Mouse (Mus musculus): ENCODE data around the gene Ptprm.

Gene Ptprm

GRCm38 (mm10) chr17:67281640-67282170 is 72.6 kb downstream of the Ptprm start:
- no peak for DNase-seq (ENCODE audit: low spot score)

DNA sequence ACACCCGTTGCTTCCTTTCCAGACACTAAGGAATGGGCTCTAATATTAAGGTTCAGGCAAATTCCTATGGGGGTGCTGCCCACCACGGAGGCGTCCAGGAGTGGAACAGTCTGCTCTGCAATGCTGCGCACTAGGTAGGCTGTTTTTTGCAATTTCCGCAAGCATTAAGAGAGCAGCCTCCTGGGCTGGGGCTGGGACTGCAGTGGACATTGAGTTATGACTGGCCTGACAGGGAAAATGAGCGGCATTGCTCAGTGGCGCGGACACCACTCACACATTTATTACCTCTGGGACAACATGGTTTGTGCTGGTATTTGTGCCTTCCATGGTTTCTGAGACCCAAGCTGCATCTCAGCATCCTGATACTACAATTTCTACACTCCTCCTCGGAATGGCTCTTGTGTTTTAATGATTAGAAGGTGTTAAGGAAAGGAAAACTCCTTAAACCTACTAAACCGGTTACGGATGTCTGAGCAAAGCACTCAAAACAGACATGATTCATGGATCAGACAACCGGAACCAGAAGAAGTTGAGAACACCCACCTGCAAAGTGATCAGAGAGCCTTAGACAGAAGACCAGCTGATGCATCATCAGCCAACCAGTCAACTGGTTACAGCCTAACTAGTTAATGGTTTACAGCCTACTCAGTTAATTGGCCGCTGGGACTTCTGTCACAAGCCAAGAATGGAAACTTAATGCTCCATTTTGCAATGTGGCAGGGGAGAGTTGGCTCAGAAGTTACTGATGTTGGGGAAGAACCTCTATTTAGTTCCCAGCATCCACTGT is 76.9 kb downstream of the Ptprm start:
- no peak for DNase-seq (ENCODE audit: low spot score)

DNA sequence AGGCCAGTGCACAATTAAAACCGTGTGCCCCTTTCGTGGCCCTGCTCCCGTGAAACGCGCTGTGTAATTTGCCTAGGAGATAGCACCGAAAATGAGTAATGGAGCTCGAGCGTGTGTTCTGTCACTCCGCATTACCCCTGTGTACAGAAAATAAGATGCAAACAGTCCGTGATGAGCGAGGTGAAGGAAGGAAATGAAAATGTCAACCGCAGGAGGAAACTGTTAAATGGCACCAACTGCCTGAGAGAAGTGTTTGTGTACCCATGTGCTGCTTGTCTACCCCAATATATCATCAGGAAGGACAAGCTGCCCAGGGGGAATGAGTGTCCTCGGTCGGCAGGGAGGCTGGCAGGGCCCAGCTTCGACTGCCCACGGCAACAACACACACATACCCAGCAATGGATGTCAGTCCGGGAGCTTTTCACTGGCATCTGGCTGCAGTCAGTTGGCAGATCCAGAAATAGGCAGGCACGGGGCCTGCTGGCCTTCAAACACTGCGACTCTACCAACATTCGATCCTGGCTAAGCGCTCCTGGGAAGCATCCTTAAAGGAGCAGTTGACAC is 79.6 kb downstream of the Ptprm start:
- DNase-seq (ENCODE audit: low spot score) = no peak

GRCm38 (mm10) chr17:67272928-67273327 is 81.3 kb downstream of the Ptprm start:
- DNase-seq (ENCODE audit: low spot score) = no peak

- no peak for DNase-seq (ENCODE audit: low spot score)
These were observed 85.7 kb downstream of the Ptprm start for GRCm38 (mm10) chr17:67268475-67269080.

DNA sequence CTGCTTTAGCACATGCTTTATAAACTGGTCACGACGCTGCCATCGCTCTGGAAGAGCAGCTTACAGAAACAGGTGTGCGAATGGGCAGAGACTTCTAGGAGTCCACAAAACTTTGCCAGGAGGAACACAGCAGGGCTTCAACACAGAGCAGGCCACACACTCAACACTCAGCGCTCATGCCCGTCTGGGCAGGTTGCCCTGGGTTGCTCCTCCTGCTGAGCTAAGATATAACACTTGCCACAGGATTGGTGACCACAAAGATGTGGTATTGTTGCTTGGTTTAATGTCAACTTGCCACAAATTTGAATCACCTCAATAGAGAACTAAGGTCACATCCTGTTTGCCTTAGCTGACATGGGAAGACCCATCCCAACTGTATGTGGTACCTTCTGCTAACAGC is 88.0 kb downstream of the Ptprm start:
- DNase-seq (ENCODE audit: low spot score) = no peak

GRCm38 (mm10) chr17:67265520-67265919 is 88.7 kb downstream of the Ptprm start:
- no peak for DNase-seq (ENCODE audit: low spot score)

GRCm38 (mm10) chr17:67264716-67265115 is 89.5 kb downstream of the Ptprm start:
- no peak for DNase-seq (ENCODE audit: low spot score)

DNA sequence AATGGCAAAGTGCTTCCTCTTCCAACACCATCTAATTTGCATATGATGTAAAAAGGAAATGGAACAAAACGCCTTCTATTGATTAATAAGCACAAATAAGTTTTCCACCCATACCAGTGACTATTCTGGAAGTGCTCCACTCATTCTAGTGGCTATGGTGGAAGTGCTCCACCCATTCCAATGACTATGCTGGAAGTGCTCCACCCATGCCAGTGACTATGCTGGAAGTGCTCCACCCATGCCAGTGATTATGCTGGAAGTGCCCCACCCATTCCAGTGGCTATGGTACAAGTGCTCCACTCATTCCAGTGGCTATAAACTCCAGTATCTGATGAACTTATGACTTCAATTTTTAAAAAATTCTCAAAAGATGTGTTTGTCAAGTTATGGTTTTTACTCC is 91.2 kb downstream of the Ptprm start:
- DNase-seq (ENCODE audit: low spot score) = no peak

- no peak for DNase-seq (ENCODE audit: low spot score)
These were observed 94.2 kb downstream of the Ptprm start for GRCm38 (mm10) chr17:67260016-67260415.

DNA sequence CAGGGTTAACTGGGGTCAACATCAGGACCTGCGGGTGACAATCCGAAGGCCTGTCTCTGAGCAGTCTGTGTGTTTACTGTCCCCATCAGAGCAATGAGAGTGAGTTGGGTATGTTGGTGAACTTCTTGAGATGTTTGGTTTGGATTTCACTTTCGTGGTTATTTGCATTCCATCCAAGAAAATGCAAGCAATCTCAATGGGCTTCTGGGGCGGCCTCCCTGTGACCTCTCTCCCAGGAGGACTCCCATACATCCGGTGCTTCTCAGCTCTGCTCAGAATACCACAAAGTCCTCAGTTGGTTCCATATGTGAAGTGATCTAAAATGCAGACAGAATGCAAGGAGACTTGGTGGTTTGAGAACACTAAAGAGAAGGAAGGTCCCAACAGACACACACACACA is 96.5 kb downstream of the Ptprm start:
- no peak for DNase-seq (ENCODE audit: low spot score)

- no peak for DNase-seq (ENCODE audit: low spot score)
These were observed 98.1 kb downstream of the Ptprm start for GRCm38 (mm10) chr17:67256171-67256570.

DNA sequence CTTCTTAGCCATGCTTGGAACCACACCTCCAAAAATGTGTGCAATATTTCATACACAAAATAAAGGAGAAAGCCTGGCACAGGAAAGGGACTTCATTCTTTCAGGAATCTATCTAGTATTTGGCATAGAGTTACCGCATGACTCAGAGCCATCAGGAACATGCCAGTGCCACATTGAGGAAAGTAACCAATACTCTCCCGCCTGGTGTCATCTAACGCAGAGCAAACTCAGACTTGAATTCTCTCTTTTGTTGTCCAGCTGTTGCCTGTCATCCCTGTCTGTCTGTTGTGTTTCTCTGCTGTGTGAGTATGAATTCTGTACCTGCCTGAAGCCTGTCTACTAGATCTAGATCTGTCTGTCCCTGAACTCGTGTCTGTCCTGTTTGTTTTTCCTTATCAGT is 100.8 kb downstream of the Ptprm start:
- DNase-seq (ENCODE audit: low spot score) = no peak

DNA sequence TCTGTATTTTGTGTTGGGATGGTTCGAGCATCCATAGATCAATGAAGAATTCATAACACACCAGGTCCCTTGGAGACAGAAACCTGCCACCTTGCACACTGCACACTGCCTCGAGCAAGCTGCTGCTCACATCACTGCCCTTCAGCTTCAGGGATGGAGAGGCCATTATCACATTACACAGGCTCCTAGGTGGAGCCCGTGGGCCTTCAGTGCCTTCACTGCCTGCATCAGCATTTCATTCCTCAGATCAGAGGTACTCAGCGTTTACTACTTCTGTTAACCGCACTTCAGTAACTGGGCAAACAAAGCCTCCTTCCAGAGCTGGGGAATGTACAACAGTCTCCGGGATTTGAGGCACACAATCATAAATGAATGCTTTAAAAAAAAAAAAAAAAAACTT is 101.3 kb downstream of the Ptprm start:
- DNase-seq (ENCODE audit: low spot score) = no peak

- no peak for DNase-seq (ENCODE audit: low spot score)
These were observed 108.9 kb downstream of the Ptprm start for GRCm38 (mm10) chr17:67245273-67245875.

DNA sequence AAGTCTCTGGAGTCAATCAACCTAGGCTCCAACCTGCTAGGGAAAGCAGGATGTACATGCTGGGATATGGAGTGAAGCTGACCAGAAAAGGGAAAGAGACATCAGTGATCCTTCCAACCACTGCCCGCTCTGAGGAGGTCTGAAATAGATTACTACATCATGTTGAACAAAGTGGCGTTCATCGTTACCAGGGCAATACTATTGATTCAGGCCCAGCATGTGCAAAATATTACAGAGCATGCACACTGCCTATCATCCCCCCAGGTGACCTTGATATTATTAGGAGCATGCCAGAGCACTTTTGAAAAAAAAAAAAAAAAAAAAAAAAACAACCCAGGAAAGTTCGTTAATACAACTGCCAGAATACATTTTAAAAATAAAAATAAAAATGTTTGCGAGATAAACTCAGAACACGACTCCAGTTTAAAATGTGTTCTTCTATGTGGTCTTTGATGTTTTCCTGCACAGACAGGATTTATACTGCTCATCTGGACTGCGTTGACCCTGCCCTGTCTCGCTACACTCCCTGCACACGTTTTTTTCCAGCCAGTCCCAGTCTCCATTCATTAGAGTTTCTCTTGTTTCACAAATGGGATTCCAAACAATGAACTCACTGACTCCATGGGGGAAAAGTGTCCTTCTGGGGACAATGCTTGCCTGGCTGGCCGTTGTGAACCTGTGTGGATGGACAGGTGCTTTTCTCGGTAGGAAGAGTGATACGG is 111.3 kb downstream of the Ptprm start:
- no peak for DNase-seq (ENCODE audit: low spot score)

DNA sequence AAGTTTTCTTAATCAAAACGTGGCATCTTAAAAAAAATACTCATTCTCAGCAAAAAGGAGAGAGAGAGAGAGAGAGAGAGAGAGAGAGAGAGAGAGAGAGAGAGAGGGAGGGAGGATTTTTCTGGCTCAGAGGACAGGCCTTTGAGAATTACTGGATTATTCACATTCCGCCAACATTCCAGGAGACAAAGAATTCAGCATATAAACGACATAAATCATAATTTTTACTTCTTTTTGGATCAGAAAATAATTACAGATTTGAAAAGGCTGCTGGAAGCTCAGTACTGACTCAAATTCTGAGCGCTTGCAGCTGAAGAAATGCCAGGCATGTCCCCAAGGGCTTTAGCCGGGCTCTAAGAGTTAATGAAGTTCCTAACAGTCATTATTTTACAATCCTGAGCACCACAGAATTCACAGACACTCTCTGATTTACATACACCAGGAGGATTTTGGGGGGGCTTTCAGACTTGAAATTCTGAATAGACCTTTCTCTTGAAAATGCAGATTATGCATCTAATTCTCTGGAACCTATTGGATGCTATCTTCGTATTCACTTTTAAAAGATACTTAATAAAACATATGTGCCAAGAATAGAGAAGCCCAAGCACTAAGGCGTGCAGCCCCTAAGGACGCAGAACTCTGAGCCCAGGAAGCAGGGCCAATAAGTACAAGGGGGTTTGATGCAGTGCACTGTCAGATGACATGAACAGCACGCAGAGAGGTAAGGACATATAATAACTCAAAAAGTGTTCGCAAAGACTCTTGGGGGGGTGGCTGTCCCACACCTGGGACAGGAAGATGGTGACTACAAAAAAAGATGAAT is 112.1 kb downstream of the Ptprm start:
- DNase-seq (ENCODE audit: low spot score) = no peak

DNA sequence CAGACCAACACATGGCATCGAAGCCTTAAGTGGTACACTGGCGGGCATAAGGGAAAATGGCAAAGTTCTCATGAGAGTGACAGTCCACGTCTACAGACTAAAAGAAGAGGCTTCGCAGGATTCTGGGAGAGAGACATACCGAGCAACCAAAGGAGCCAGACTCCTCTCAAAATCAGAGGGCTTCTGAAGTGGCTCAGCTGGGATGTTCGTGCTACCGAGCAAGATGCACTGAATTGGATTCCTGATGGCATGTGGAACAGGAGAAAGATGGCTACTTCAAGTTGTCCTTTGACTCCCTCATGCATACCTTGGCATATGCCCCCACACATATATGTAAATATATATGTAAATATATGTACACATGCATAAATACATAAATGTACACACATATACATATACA is 115.4 kb downstream of the Ptprm start:
- DNase-seq (ENCODE audit: low spot score) = no peak

- DNase-seq (ENCODE audit: low spot score) = no peak
These were observed 116.8 kb downstream of the Ptprm start for GRCm38 (mm10) chr17:67237407-67237806.

DNA sequence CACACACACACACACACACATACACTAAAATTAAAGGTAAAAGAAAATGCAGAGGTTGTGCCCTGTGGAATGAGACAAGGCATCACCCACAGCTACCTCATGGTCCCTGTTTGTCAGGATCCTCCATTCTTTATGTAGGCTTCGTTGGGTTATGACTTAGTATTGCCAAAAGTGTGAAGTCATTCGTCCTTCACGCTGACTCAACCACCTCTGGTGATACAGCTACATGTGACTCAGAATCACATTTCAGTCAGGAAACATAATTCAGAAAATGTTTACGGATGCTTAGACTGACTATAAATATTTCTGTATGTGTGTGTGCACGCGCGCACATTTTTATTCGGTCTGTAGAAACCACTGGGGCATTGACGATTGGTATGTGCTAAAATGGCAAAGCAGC is 121.2 kb downstream of the Ptprm start:
- no peak for DNase-seq (ENCODE audit: low spot score)

- no peak for DNase-seq (ENCODE audit: low spot score)
These were observed 127.3 kb downstream of the Ptprm start for GRCm38 (mm10) chr17:67226991-67227390.
